In the genomic region with DNA sequence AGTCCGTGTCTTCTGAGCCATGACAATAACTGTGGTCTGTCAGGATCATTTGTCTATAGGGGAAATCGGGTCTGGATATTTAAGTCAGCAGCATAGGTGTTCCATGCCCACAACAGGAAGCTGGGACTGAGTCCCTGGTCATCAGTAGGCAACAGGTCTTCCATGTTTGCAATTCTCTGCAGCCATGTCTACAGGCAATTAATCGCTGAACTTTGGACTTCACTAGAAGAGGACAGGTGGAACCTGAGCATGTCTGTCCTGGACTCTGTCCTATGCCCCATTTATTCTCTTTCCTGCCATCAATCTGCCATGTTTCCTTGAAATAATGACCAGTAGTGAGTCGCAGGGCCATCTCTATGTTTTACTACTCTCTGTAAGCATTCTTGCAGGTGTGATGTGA, we compare ENCODE assay signal across 39 mouse cellular contexts. TPM values are rescaled to one million over a fixed set of nuclear protein-coding genes. Genes with fewer than 3 reads are reported as not detected.
"Had no signal": no experiment of that assay in that cellular context is flagged by ENCODE, and none has a peak within 500 bp of the region (broad histone marks: within the 10 kb centered on the region; RNA-seq: fewer than 3 reads in every experiment).

No protein-coding gene starts in this region.

- H3K36me3 ChIP-seq: embryonic facial prominence, embryonic 10.5 days; embryonic facial prominence, embryonic 12.5 days; embryonic facial prominence, embryonic 13.5 days; embryonic facial prominence, embryonic 15.5 days; forebrain, embryonic 10.5 days; forebrain, embryonic 12.5 days; forebrain, embryonic 15.5 days had no signal

- H3K27ac ChIP-seq: embryonic facial prominence, embryonic 10.5 days; embryonic facial prominence, embryonic 12.5 days; embryonic facial prominence, embryonic 13.5 days; embryonic facial prominence, embryonic 15.5 days; forebrain, embryonic 10.5 days; forebrain, embryonic 12.5 days; forebrain, embryonic 15.5 days; gastrocnemius, adult 2 months; heart, adult 2 months had no signal

- H3K4me2 ChIP-seq: embryonic facial prominence, embryonic 12.5 days; embryonic facial prominence, embryonic 13.5 days; embryonic facial prominence, embryonic 15.5 days; forebrain, embryonic 12.5 days; forebrain, embryonic 15.5 days had no signal

- H3K4me3 ChIP-seq: embryonic facial prominence, embryonic 10.5 days; embryonic facial prominence, embryonic 12.5 days; embryonic facial prominence, embryonic 13.5 days; embryonic facial prominence, embryonic 15.5 days; erythroblast, embryonic 14.5 days; forebrain, embryonic 10.5 days; forebrain, embryonic 12.5 days; forebrain, embryonic 15.5 days; gastrocnemius, adult 2 months; heart, adult 2 months had no signal

- H3K9me3 ChIP-seq: embryonic facial prominence, embryonic 10.5 days; embryonic facial prominence, embryonic 12.5 days; embryonic facial prominence, embryonic 13.5 days; embryonic facial prominence, embryonic 15.5 days; forebrain, embryonic 10.5 days; forebrain, embryonic 12.5 days; forebrain, embryonic 15.5 days had no signal

- DNase-seq: cerebellum, adult 18-20 months; cerebellum, adult 2 months; cerebellum, adult 8-10 months; cerebellum, adult 9-10 months; cerebellum, adult 9-11 months; cerebellum, postnatal 10 days; cerebellum, postnatal 14 days; cerebellum, postnatal 25 days; cerebellum, postnatal 36 days; embryo, embryonic 11 days; forebrain, postnatal 0 days; gastrocnemius, adult 2 months; gastrocnemius, postnatal 10 days; gastrocnemius, postnatal 14 days; gastrocnemius, postnatal 25 days; gastrocnemius, postnatal 36 days; heart, adult 18-20 months; heart, adult 2 months had no signal

- H3K27me3 ChIP-seq: embryonic facial prominence, embryonic 12.5 days; embryonic facial prominence, embryonic 13.5 days; embryonic facial prominence, embryonic 15.5 days; forebrain, embryonic 12.5 days; forebrain, embryonic 15.5 days had no signal

- H3K4me1 ChIP-seq: embryonic facial prominence, embryonic 10.5 days; embryonic facial prominence, embryonic 12.5 days; embryonic facial prominence, embryonic 13.5 days; embryonic facial prominence, embryonic 15.5 days; forebrain, embryonic 10.5 days; forebrain, embryonic 12.5 days; forebrain, embryonic 15.5 days had no signal

- H3K9ac ChIP-seq: embryonic facial prominence, embryonic 12.5 days; embryonic facial prominence, embryonic 13.5 days; embryonic facial prominence, embryonic 15.5 days; forebrain, embryonic 12.5 days; forebrain, embryonic 15.5 days; forebrain, postnatal 0 days had no signal

- ATAC-seq: forebrain, embryonic 14.5 days; forebrain, embryonic 15.5 days; forebrain, embryonic 16.5 days; forebrain, postnatal 0 days had no signal

RNA-seq across cellular contexts. Expression of a gene that starts 54.9 kb away (rescaled TPM):
- total RNA-seq: common myeloid progenitor, adult 5-6 weeks; forebrain, postnatal 0 days; gastrocnemius, adult 18-20 months; gastrocnemius, adult 2 months; gastrocnemius, adult 8-10 months; gastrocnemius, postnatal 10 days; gastrocnemius, postnatal 14 days; gastrocnemius, postnatal 25 days; gastrocnemius, postnatal 36 days; gastrocnemius, postnatal 4 days; granulocyte monocyte progenitor cell, adult 5-6 weeks; heart, adult 18-20 months; heart, adult 2 months had no signal
- polyA plus RNA-seq: cerebellum, adult 2 months; cortical plate, adult 2 months; embryonic facial prominence, embryonic 10.5 days; embryonic facial prominence, embryonic 11.5 days; embryonic facial prominence, embryonic 12.5 days; embryonic facial prominence, embryonic 13.5 days; embryonic facial prominence, embryonic 14.5 days; embryonic facial prominence, embryonic 15.5 days; erythroblast, embryonic 14.5 days; forebrain, embryonic 10.5 days; forebrain, embryonic 11.5 days; forebrain, embryonic 12.5 days; forebrain, embryonic 14.5 days; forebrain, embryonic 15.5 days; forebrain, embryonic 16.5 days; forebrain, postnatal 0 days; frontal cortex, adult 2 months; gonadal fat pad, adult 2 months; heart, adult 2 months had no signal
